Mouse (Mus musculus) erythroblast, embryonic 14.5 days (primary cell): ENCODE data around the gene Timm13.

Experiments
- GATA1 ChIP-seq: IDR thresholded peaks from 2 replicates; pipeline ENCODE4 v1.6.1; 2012; ENCODE audit warnings: low read length, inconsistent platforms, mixed read lengths
- TAL1 ChIP-seq: IDR thresholded peaks from 3 replicates; pipeline ENCODE4 v1.6.1; 2012; ENCODE audit warnings: low read length, inconsistent platforms, mixed read lengths

GRCm38 (mm10) chr10:80932206-80932605 lies 31.4 kb upstream of the Timm13 start:
- TF ChIP-seq GATA1 (no peak), TAL1 (no peak)
